ENCODE assay signal across 8 mouse cellular contexts in genomic region chr17:34205746-34206176, GRCm38 (mm10). TPM values are rescaled to one million over a fixed set of nuclear protein-coding genes. Genes with fewer than 3 reads are reported as not detected.
DNase-seq lines count a peak whose midpoint lies in the region; ATAC-seq and TF ChIP-seq lines count a peak whose summit lies in the region.

No protein-coding gene starts in this region.

- no peak overlapping the region; the same call in 1 of the 2 replicates for H3K9ac ChIP-seq in heart, embryonic 14.5 days (ENCODE audit: low read length)
- H3K9ac ChIP-seq in liver, embryonic 12.5 days, result peak overlapping the region; percentile 84

- peaks cover 4 to 5% of the 10 kb centered on the region in 2 experiments; a peak in 2 of 4 replicates for H3K4me1 ChIP-seq in heart, embryonic 14.5 days (ENCODE audit: control insufficient read depth in 2 of 2, insufficient read depth in 2 of 2, low read length in 2 of 2)
- peaks cover 37% of the 10 kb centered on the region for H3K4me1 ChIP-seq in liver, embryonic 12.5 days
- H3K4me1 ChIP-seq in olfactory bulb, adult 2 months (ENCODE audit: control insufficient read depth, insufficient read depth, low read length), result peaks cover 14% of the 10 kb centered on the region

- TF ChIP-seq CTCF in olfactory bulb, adult 2 months (IDR thresholded peaks at IDR 0.05; ENCODE audit: insufficient read depth, low read depth, low read length), result 0 out of 2 replicates have a peak, but pooled peaks have one; percentile 24

- H3K27me3 ChIP-seq in heart, embryonic 14.5 days (ENCODE audit: control insufficient read depth, insufficient read depth, low read length), result peaks cover 46% of the 10 kb centered on the region
- H3K27me3 ChIP-seq in liver, embryonic 12.5 days (replicated peaks), result peaks cover 26% of the 10 kb centered on the region

- ATAC-seq in heart, embryonic 14.5 days (ENCODE audit: insufficient number of reproducible peaks, insufficient read depth, low FRiP score, low read depth), result no peak
- ATAC-seq in liver, embryonic 12.5 days, result peak; percentile 54

- H3K27ac ChIP-seq in heart, embryonic 14.5 days (replicated peaks in 1 of 2; ENCODE audit: control insufficient read depth in 1 of 2, insufficient read depth in 1 of 2, low read depth in 2 of 2, low read length in 2 of 2), result no peak overlapping the region
- H3K27ac ChIP-seq in liver, embryonic 12.5 days, result peak overlapping the region; percentile 64
- peak overlapping the region; percentile 9; the same call in 1 of the 2 replicates for H3K27ac ChIP-seq in olfactory bulb, adult 2 months (ENCODE audit: insufficient read depth, low read depth, low read length)

- DNase-seq in adrenal gland, postnatal 14 days, result peak; percentile 40
- no peak for DNase-seq in adrenal gland, postnatal 10 days
- peak; percentile 33 for DNase-seq in spleen, adult 12 weeks (ENCODE audit: low spot score)
- no peak for DNase-seq in spleen, postnatal 14 days (ENCODE audit: low spot score in 2 of 2)
- no peak for DNase-seq in urinary bladder, postnatal 36 days (ENCODE audit: low spot score in 2 of 2)

- WGBS in heart, embryonic 14.5 days, result 17% methylated on average over 9 of the region's 9 CpGs
- 15% methylated on average over 9 of the region's 9 CpGs for WGBS in liver, embryonic 12.5 days (ENCODE audit: insufficient replicate concordance)
- 21% methylated on average over 9 of the region's 9 CpGs for WGBS in olfactory bulb, adult 2 months

- H3K4me3 ChIP-seq in heart, embryonic 14.5 days (ENCODE audit: control insufficient read depth in 1 of 2, insufficient read depth in 1 of 2, low read depth in 1 of 2, low read length in 2 of 2), result peak overlapping the region in 1 of 2 experiments; percentile 81; a peak in 2 of 4 replicates
- peak overlapping the region; percentile 87 for H3K4me3 ChIP-seq in liver, embryonic 12.5 days
- H3K4me3 ChIP-seq in olfactory bulb, adult 2 months (ENCODE audit: insufficient read depth, low read depth, low read length), result peak overlapping the region; percentile 71; the same call in 1 of the 2 replicates

- no peaks in the 10 kb centered on the region for H3K9me3 ChIP-seq in heart, embryonic 14.5 days (ENCODE audit: control insufficient read depth, low read length)
- H3K9me3 ChIP-seq in liver, embryonic 12.5 days (replicated peaks), result no peaks in the 10 kb centered on the region

- TF ChIP-seq POLR2A in olfactory bulb, adult 2 months (IDR thresholded peaks at IDR 0.05; ENCODE audit: insufficient read depth, low read depth, low read length), result no peak

- H3K4me2 ChIP-seq in heart, embryonic 14.5 days (ENCODE audit: low read length), result peak overlapping the region; percentile 97
- H3K4me2 ChIP-seq in liver, embryonic 12.5 days, result peak overlapping the region; percentile 98

- H3K36me3 ChIP-seq in heart, embryonic 14.5 days (ENCODE audit: control insufficient read depth, insufficient read depth, low read length), result no peaks in the 10 kb centered on the region
- H3K36me3 ChIP-seq in liver, embryonic 12.5 days, result no peaks in the 10 kb centered on the region

RNA-seq across cellular contexts. Expression of gene Tap2, which starts 2.4 kb away (rescaled TPM):
- 33.2 and 34.9 TPM in 2 replicates for total RNA-seq in adrenal gland, postnatal 14 days (2021)
- 10 to 100 TPM; 32.8 to 35.0 TPM for total RNA-seq in adrenal gland, postnatal 10 days (2021)
- 2.1 and 2.8 TPM in 2 replicates for polyA plus RNA-seq in heart, embryonic 14.5 days (2014; fragmentation: Nextera tagmentation; extraction: Ambion mirVana)
- 5.6 and 6.9 TPM in 2 replicates for polyA plus RNA-seq in liver, embryonic 12.5 days (2016; fragmentation: Nextera tagmentation; extraction: Ambion mirVana)
- 159 TPM in 1 of 2 replicates, not detected in the other for polyA plus RNA-seq in olfactory bulb, adult 2 months (2012; ENCODE audit: insufficient read depth, insufficient read length, low replicate concordance, missing spikeins)

RNA-seq across cellular contexts. Expression of gene Psmb8, which starts 8.2 kb away (rescaled TPM):
- total RNA-seq in adrenal gland, postnatal 14 days (2021), result 21.0 and 33.6 TPM in 2 replicates
- 10 to 100 TPM; 22.8 to 29.1 TPM for total RNA-seq in adrenal gland, postnatal 10 days (2021)
- polyA plus RNA-seq in heart, embryonic 14.5 days (2014; fragmentation: Nextera tagmentation; extraction: Ambion mirVana), result 4.4 and 4.6 TPM in 2 replicates
- polyA plus RNA-seq in liver, embryonic 12.5 days (2016; fragmentation: Nextera tagmentation; extraction: Ambion mirVana), result 12.5 and 13.5 TPM in 2 replicates
- polyA plus RNA-seq in olfactory bulb, adult 2 months (2012; ENCODE audit: insufficient read depth, insufficient read length, low replicate concordance, missing spikeins), result not detected in 2 replicates

RNA-seq across cellular contexts. Expression of gene Psmb9, which starts 18.2 kb away (rescaled TPM):
- 6.9 and 12.2 TPM in 2 replicates for total RNA-seq in adrenal gland, postnatal 14 days (2021)
- 10 to 100 TPM; 13.5 to 18.2 TPM for total RNA-seq in adrenal gland, postnatal 10 days (2021)
- polyA plus RNA-seq in heart, embryonic 14.5 days (2014; fragmentation: Nextera tagmentation; extraction: Ambion mirVana), result 1.6 and 1.7 TPM in 2 replicates
- polyA plus RNA-seq in liver, embryonic 12.5 days (2016; fragmentation: Nextera tagmentation; extraction: Ambion mirVana), result 4.5 and 5.0 TPM in 2 replicates
- 272 TPM in 1 of 2 replicates, not detected in the other for polyA plus RNA-seq in olfactory bulb, adult 2 months (2012; ENCODE audit: insufficient read depth, insufficient read length, low replicate concordance, missing spikeins)

RNA-seq across cellular contexts. Expression of gene Tap1, which starts 18.4 kb away (rescaled TPM):
- total RNA-seq in adrenal gland, postnatal 14 days (2021), result 11.1 and 20.4 TPM in 2 replicates
- 10 to 100 TPM; 11.9 to 15.5 TPM for total RNA-seq in adrenal gland, postnatal 10 days (2021)
- polyA plus RNA-seq in heart, embryonic 14.5 days (2014; fragmentation: Nextera tagmentation; extraction: Ambion mirVana), result 1.7 and 1.9 TPM in 2 replicates
- 2.3 and 2.6 TPM in 2 replicates for polyA plus RNA-seq in liver, embryonic 12.5 days (2016; fragmentation: Nextera tagmentation; extraction: Ambion mirVana)
- not detected in 2 replicates for polyA plus RNA-seq in olfactory bulb, adult 2 months (2012; ENCODE audit: insufficient read depth, insufficient read length, low replicate concordance, missing spikeins)

RNA-seq across cellular contexts. Expression of gene H2-Ob, which starts 32.9 kb away (rescaled TPM):
- total RNA-seq in adrenal gland, postnatal 14 days (2021), result 1.3 and 16.6 TPM in 2 replicates
- total RNA-seq in adrenal gland, postnatal 10 days (2021), result 1 to 10 TPM; 2.7 to 3.5 TPM
- not detected in 2 replicates for polyA plus RNA-seq in heart, embryonic 14.5 days (2014; fragmentation: Nextera tagmentation; extraction: Ambion mirVana)
- polyA plus RNA-seq in liver, embryonic 12.5 days (2016; fragmentation: Nextera tagmentation; extraction: Ambion mirVana), result 0.05 and 0.19 TPM in 2 replicates
- polyA plus RNA-seq in olfactory bulb, adult 2 months (2012; ENCODE audit: insufficient read depth, insufficient read length, low replicate concordance, missing spikeins), result not detected in 2 replicates

Comparison
In these comparisons a context has a peak if more than half of its experiments do, and no peak if none do; other contexts are left out.
1. DNase-seq: peak in adrenal gland, postnatal 14 days (single experiment) and spleen, adult 12 weeks (single experiment); none in adrenal gland, postnatal 10 days (single experiment), spleen, postnatal 14 days (0 of 2) and urinary bladder, postnatal 36 days (0 of 2).
2. H3K27ac ChIP-seq: peak in liver, embryonic 12.5 days (single experiment) and olfactory bulb, adult 2 months (single experiment); none in heart, embryonic 14.5 days (0 of 2).
3. RNA of gene Psmb9, which starts 18.2 kb away (polyA plus RNA-seq): 272 TPM in olfactory bulb, adult 2 months; 4.5 to 5.0 TPM in liver, embryonic 12.5 days and 1.6 to 1.7 TPM in heart, embryonic 14.5 days; every median in the first group is over 10 times any median in the second.